Mouse (Mus musculus) limb, embryonic 12.5 days (tissue): ENCODE measurements around the gene Prr13. TPM values are rescaled to one million over a fixed set of nuclear protein-coding genes. Genes with fewer than 3 reads are reported as not detected.

Experiments used
- ATAC-seq: fragments of 200-750 bp; cut with Nextera tagmentation; 2 replicates; pipeline ENCODE4 v1.8.0; 2017; ENCODE audit warnings: low read depth, moderate TSS enrichment; ENCODE audit not compliant: insufficient number of reproducible peaks, insufficient read depth, low FRiP score, low TSS enrichment
- H3K27ac ChIP-seq: fragments of 300-500 bp; sonication (generic); 2 replicates; pipeline ENCODE4 v1.5.1; 2016; ENCODE audit warnings: mild to moderate bottlenecking, moderate library complexity
- H3K27me3 ChIP-seq: fragments of 300-500 bp; sonication (generic); 2 replicates; pipeline ENCODE4 v1.6.1; 2016; ENCODE audit warnings: mild to moderate bottlenecking, moderate library complexity
- H3K36me3 ChIP-seq: fragments of 300-500 bp; sonication (generic); 2 replicates; pipeline ENCODE4 v1.6.1; 2016; ENCODE audit warnings: mild to moderate bottlenecking, moderate library complexity
- H3K4me1 ChIP-seq: fragments of 300-500 bp; sonication (generic); replicated peaks from 2 replicates; pipeline ENCODE4 v1.6.1; 2016
- H3K4me2 ChIP-seq: fragments of 300-500 bp; sonication (generic); 2 replicates; pipeline ENCODE4 v1.6.1; 2016; ENCODE audit warnings: mild to moderate bottlenecking, moderate library complexity
- H3K4me3 ChIP-seq: fragments of 300-500 bp; sonication (generic); replicated peaks from 2 replicates; pipeline ENCODE4 v1.5.1; 2016; ENCODE audit warnings: mild to moderate bottlenecking
- H3K9ac ChIP-seq: fragments of 300-500 bp; sonication (generic); replicated peaks from 2 replicates; pipeline ENCODE4 v1.6.1; 2016; ENCODE audit warnings: mild to moderate bottlenecking, moderate library complexity
- H3K9me3 ChIP-seq: fragments of 300-500 bp; sonication (generic); 2 replicates; pipeline ENCODE4 v1.6.1; 2016; ENCODE audit warnings: mild to moderate bottlenecking, moderate library complexity
- WGBS: fragments of 180-500 bp; shearing (Covaris S2); methylation state at CpG from one replicate; pipeline ENCODE4 v1.1.7; 2016; 5-methylcytosine and 5-hydroxymethylcytosine counted together
- polyA plus RNA-seq: library from polyadenylated mRNA; unstranded; fragments of >200 nt; fragmentation: Nextera tagmentation; extraction: Ambion mirVana; gene quantifications from 2 replicates; pipeline ENCODE4 v1.2.1, GENCODE M21; 2016

Prr13 gene
- polyA plus RNA-seq, 1 experiment from 2014 or later, result 68.1 TPM

DNA sequence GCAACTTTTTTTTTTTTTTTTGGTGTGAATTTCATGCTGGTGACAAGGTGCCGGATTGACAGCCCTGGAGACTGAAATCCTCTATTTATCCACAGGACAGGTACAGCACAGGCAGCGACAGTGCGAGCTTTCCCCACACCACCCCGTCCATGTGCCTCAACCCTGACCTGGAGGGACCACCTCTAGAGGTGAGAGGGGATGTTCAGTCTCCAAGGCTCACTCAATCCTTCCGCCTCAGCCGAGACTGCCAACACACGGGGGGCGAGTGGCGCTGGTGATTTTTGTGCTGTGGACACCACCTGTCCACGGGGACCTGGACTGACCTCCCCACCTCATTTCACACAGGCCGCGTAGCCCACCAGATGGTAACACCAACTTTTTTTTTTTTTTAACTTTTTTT is 27.0 kb downstream of the Prr13 start:
- no peak overlapping the region for H3K27ac ChIP-seq
- no peak overlapping the region for H3K4me3 ChIP-seq
- no peaks in the 10 kb centered on the region for H3K4me1 ChIP-seq
- no peak overlapping the region for H3K9ac ChIP-seq
- H3K9me3 ChIP-seq, result no peaks in the 10 kb centered on the region
- no peak overlapping the region for H3K4me2 ChIP-seq
- no peaks in the 10 kb centered on the region for H3K27me3 ChIP-seq
- no peak for ATAC-seq
- peaks cover 94% of the 10 kb centered on the region for H3K36me3 ChIP-seq
- WGBS, result 92% methylated on average over 12 of the region's 12 CpGs

DNA sequence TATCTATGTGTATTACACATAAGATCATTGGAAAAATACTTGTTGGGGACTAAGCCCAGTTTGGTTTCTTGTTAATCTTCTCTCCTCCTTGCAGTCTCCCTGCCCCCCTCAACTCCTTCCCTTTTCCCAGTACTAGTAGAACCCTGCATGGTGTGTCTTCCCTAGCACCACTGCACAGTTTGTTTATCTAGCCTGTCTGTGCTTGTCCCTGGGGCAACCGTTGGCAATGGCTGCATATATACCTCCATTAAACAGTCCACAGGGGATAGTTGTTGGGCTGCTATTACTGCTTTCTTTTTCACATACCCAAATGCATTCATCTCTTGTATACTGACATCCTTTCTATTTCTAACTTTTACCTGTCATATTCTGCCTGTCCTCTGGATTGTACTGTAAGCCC is 28.8 kb downstream of the Prr13 start:
- Histone ChIP-seq H3K9me3 (no peaks in the 10 kb centered on the region), H3K4me3 (no peak overlapping the region), H3K27ac (no peak overlapping the region), H3K27me3 (no peaks in the 10 kb centered on the region), H3K4me2 (no peak overlapping the region), H3K4me1 (no peaks in the 10 kb centered on the region), H3K9ac (no peak overlapping the region), H3K36me3 (peaks cover 92% of the 10 kb centered on the region)
- 96% methylated on average over 1 of the region's 1 CpGs for WGBS
- no peak for ATAC-seq

DNA sequence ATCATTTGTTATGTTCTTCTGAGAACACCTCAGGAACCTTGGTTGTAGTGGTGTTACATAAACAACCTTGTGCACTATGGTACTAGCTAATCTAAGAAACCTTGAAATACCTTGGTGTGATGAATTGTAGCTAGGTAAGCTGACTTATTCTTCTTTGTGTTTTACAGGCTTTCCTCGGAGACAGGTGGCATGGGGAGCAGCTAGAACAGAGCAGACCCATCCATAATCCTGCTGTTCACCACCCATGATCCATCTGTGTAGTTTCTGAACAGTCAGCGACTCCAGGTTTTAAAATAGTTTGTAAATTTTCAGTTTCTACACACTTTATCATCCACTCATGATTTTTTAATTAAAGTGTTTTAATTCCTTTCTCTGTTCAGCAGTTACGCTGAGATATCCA is 39.5 kb downstream of the Prr13 start:
- Histone ChIP-seq H3K9me3 (no peaks in the 10 kb centered on the region), H3K9ac (no peak overlapping the region), H3K4me1 (no peaks in the 10 kb centered on the region), H3K4me2 (no peak overlapping the region), H3K27ac (no peak overlapping the region), H3K27me3 (no peaks in the 10 kb centered on the region), H3K4me3 (no peak overlapping the region), H3K36me3 (peaks cover 96% of the 10 kb centered on the region)
- ATAC-seq, result no peak
- 88% methylated on average over 3 of the region's 3 CpGs for WGBS

DNA sequence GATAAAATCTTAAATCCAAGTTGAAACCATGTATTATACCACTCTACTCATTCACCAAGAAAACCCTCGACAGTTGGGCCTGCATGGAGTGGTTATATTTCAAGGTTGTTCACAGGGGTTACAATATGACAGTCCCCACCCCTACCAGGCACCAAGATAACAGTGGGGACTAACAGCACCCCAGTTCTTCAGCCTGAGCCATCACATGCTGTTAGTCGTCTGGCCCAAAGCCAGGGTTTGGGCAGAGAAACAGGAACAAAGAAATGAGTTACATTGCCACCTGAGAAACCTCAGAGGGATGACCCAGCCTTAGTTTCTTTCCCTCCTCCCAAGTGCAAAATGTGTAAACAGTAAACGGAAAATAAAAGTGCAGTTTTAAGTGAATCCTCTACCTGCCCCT is 40.5 kb downstream of the Prr13 start:
- H3K9me3 ChIP-seq, result no peaks in the 10 kb centered on the region
- no peaks in the 10 kb centered on the region for H3K27me3 ChIP-seq
- peaks cover 96% of the 10 kb centered on the region for H3K36me3 ChIP-seq
- H3K4me3 ChIP-seq, result no peak overlapping the region
- H3K9ac ChIP-seq, result no peak overlapping the region
- ATAC-seq, result no peak
- 81% methylated on average over 3 of the region's 3 CpGs for WGBS
- no peak overlapping the region for H3K27ac ChIP-seq
- no peaks in the 10 kb centered on the region for H3K4me1 ChIP-seq
- no peak overlapping the region for H3K4me2 ChIP-seq

DNA sequence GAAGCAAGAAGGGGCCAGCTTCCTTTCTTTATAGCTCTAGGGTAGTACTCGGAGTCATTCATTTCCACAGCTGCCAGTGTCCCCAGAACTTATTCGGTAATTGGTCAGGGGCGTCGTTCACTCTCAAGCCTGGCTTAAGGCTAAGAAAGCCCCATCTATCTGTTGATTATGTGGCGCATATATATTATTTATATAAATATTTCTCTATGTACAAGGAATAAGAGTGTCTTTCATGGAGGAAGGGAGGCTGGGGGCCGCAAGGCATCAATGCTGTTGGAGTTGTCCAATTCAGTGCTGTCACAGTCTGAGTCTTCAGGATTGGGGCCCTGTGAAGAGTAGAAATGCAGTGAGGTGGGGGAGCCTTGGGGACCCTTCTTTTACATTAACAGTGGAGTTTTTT is 41.0 kb downstream of the Prr13 start:
- H3K36me3 ChIP-seq, result peaks cover 96% of the 10 kb centered on the region
- H3K27ac ChIP-seq, result no peak overlapping the region
- no peak for ATAC-seq
- no peaks in the 10 kb centered on the region for H3K9me3 ChIP-seq
- H3K9ac ChIP-seq, result no peak overlapping the region
- 89% methylated on average over 6 of the region's 6 CpGs for WGBS
- H3K27me3 ChIP-seq, result no peaks in the 10 kb centered on the region
- H3K4me1 ChIP-seq, result no peaks in the 10 kb centered on the region
- H3K4me2 ChIP-seq, result no peak overlapping the region
- no peak overlapping the region for H3K4me3 ChIP-seq

DNA sequence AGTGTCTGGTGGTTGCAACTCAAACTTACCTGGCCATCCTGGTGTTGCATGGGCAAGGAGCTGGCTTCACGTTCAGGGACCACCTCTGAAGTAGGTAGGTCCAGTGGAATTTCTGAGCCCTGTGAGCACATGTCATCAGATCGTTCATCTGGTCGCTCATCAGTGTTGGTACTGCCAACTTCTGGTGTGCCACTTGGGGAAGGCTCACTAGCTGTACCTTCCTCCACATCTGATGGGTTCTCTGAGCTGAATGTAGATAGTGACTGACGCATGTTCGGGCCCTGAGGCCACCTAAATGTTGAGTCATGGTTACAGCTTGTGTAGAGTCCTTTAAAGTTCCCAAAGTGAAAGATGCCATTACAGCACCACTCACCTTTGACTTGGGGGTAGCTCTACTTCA is 41.7 kb downstream of the Prr13 start:
- 87% methylated on average over 5 of the region's 5 CpGs for WGBS
- ATAC-seq, result no peak
- H3K9ac ChIP-seq, result no peak overlapping the region
- H3K4me1 ChIP-seq, result no peaks in the 10 kb centered on the region
- H3K9me3 ChIP-seq, result no peaks in the 10 kb centered on the region
- no peak overlapping the region for H3K4me2 ChIP-seq
- no peaks in the 10 kb centered on the region for H3K27me3 ChIP-seq
- peaks cover 96% of the 10 kb centered on the region for H3K36me3 ChIP-seq
- H3K27ac ChIP-seq, result no peak overlapping the region
- H3K4me3 ChIP-seq, result no peak overlapping the region

DNA sequence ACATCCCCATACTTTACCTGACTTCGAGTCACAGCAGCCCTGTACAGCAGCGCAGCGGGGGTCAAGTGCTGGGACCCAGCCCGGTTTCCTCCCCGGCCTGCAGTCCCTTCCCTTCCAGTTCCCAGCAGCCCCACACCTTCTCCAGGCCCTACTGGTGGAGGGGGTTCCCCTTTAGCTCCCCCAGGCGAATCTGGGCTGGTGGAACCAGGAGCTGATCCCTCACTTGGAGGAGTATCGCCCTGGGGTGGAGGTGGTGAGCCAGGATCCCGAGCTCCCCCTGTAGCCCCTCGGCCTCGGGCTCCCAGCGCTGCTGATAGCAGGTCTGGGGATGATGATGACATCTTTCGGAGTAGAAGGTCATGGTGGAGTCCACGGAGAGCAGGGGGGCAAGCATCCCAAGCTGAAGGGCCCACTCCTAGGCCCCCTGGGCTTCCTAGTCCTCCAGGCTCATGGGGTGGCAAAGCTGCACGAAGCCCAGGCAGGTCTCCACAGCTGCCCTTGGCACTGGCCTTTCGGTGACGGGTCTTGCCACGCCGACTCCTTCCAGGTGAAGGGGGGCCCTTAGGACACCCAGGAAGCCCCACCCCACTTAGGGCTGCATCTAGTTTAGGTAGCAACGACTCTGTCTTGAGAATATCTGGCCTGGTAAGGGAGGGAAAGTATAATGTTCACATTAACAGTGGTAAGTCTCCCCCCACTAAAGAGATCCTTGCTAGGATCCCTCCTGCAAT is 42.4 kb downstream of the Prr13 start:
- Histone ChIP-seq H3K4me1 (no peaks in the 10 kb centered on the region), H3K4me2 (no peak overlapping the region), H3K9ac (no peak overlapping the region), H3K36me3 (peaks cover 97% of the 10 kb centered on the region), H3K27me3 (no peaks in the 10 kb centered on the region), H3K4me3 (no peak overlapping the region), H3K9me3 (no peaks in the 10 kb centered on the region), H3K27ac (no peak overlapping the region)
- WGBS, result 85% methylated on average over 19 of the region's 19 CpGs
- ATAC-seq, result no peak

DNA sequence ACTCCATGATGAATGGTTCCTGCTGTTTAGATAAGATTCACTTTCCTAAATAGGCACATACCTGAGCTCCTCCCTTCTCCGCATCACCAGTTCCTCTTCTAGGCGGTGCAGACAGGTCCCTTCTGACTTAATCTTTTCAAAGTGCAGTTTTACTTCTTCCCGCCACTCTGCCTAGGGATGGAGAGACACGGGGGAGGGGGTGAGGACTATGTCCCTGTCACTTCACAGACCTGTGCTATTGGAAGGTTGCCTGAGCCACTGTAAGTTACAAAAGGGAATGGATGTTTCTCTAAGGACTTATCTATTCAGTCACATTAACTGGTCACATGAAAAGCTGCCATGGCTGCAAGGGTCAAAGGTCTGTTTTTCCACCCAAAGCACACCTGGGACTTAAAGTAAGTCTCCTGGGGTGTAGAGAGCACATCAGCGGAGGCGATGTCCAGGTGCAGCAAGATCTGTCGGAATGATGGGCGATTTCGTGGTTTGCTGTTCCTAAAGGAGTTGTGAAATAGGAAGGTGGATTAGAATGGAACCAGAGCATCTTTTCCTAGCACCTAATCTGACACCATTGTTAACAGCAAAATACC is 43.5 kb downstream of the Prr13 start:
- Histone ChIP-seq H3K4me2 (no peak overlapping the region), H3K36me3 (peaks cover 89% of the 10 kb centered on the region), H3K9ac (no peak overlapping the region), H3K27ac (no peak overlapping the region), H3K9me3 (no peaks in the 10 kb centered on the region), H3K27me3 (no peaks in the 10 kb centered on the region), H3K4me1 (no peaks in the 10 kb centered on the region), H3K4me3 (no peak overlapping the region)
- no peak for ATAC-seq
- WGBS, result 83% methylated on average over 9 of the region's 9 CpGs

DNA sequence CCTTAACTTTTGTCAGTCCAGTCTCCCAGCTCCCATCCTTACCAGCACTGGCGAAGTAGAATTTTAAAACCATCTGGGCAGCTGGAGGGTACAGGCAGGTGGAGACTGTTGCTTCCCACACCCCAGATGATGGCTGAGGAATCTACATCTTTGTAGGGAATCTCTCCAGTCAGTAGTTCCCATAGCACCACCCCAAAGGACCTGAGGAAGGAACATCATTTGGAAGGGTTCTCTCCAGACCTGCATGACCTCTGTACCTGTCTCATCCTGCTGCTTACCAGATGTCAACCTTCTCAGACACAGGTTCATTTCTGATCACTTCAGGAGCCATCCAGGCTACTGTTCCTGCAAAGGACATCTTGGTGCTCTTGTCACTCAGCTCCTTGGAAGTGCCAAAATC is 44.6 kb downstream of the Prr13 start, which contains the start of gene Gm10337:
Gene Gm10337, plus strand, starts transcription at position 276 of the 400 bp plus-strand sequence.
- WGBS, result 87% methylated on average over 1 of the region's 1 CpGs
- H3K4me3 ChIP-seq, result no peak within 1 kb of the TSS
- no peaks in the 10 kb centered on the region for H3K4me1 ChIP-seq
- H3K4me2 ChIP-seq, result no peak within 1 kb of the TSS
- H3K27me3 ChIP-seq, result no peaks in the 10 kb centered on the region
- H3K9me3 ChIP-seq, result no peaks in the 10 kb centered on the region
- no peak within 1 kb of the TSS for H3K9ac ChIP-seq
- ATAC-seq, result no peak
- H3K36me3 ChIP-seq, result peaks cover 87% of the 10 kb centered on the region
- H3K27ac ChIP-seq, result 0 out of 2 replicates have a peak within 1 kb of the TSS, but pooled peaks have one; percentile 24

DNA sequence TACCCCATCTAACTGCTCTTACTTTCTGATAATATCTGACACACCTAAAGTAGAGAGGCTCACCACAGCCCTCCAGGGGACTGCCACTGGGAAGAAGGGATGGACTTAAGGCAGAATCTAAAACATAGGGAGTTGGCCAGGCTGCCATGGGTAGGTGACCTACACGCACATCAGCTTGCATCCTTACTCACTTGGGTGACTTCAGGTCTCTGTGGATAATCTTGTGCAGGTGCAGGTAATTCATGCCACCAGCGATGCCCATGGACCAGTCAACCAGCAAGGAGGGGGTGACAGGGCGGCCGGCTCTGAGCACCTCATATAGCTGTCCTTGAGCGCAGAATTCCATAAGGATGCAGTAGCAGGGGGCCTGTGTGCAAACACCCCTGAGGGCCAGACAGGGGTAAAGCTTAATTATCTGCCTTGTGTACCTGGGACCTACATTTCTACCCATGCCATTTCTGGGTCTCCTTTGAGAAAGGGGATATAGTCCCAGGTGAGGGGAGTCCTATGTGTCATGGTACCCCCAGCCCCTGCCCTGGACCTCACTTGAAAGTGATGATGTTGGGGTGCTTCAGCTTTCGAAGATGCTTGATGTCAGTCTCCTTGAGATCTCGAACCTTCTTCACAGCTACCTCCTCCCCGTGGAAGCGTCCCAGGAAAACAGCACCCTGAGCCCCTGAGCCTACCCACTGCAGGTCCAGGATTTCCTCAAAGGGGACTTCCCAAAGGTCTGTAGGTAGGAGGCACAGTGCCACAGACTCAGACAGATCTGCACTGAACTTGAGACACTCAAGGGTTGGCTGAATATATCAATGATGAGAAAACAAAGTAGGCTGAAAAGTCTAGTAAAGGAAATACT is 45.3 kb downstream of the Prr13 start:
- Histone ChIP-seq H3K4me3 (no peak overlapping the region), H3K27me3 (no peaks in the 10 kb centered on the region), H3K4me2 (no peak overlapping the region), H3K4me1 (peaks cover 1% of the 10 kb centered on the region; the same call in 1 of the 2 replicates), H3K27ac (0 out of 2 replicates have a peak overlapping the region, but pooled peaks have one; percentile 24), H3K9me3 (no peaks in the 10 kb centered on the region), H3K9ac (no peak overlapping the region), H3K36me3 (peaks cover 85% of the 10 kb centered on the region)
- ATAC-seq, result no peak
- 88% methylated on average over 9 of the region's 9 CpGs for WGBS

DNA sequence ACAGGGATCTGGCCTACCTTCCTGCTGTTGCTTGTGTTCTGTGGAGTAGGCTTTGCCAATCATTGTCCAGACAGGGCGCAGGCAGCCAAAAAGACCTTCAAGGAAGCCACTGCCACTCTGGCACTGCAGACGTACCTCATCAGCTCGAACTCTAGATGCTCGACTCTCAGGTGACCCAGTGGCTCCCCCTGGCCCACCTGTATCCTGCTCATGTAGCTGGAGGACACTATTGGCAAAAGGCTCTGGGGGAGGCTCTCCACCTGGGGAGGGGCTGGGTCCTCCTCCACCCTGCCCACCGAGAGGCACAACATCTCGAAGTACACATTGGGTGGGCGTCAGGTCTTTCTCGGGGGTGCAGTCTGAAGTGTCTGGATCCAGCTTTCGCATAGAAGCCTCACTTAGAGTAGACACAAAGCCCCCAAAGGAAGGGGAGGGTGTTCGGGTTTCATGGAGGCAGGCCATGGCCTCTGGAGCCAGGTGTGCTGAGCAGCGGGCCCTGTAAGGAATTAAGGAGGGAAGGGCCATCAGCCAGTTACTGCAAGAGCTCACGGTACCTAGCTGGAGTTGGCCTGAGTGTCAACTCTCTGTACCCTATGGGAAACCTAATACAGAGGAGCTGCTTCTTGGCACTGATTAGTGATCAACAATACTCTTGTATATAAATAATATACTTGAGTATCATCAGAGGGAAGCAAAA is 46.4 kb downstream of the Prr13 start:
- H3K27ac ChIP-seq, result no peak overlapping the region
- no peak overlapping the region for H3K9ac ChIP-seq
- H3K4me3 ChIP-seq, result no peak overlapping the region
- H3K4me1 ChIP-seq, result peaks cover 11% of the 10 kb centered on the region
- 66% methylated on average over 12 of the region's 12 CpGs for WGBS
- no peak for ATAC-seq
- no peaks in the 10 kb centered on the region for H3K27me3 ChIP-seq
- H3K9me3 ChIP-seq, result no peaks in the 10 kb centered on the region
- H3K4me2 ChIP-seq, result no peak overlapping the region
- peaks cover 76% of the 10 kb centered on the region for H3K36me3 ChIP-seq
